Mouse (Mus musculus) embryo, embryonic 11.5 days (tissue): Measurements from ENCODE around the gene Ift22.
"Not testable (repeated sequence)": the region's sequence is repeated elsewhere in the genome, so short reads cannot be mapped to it uniquely, and the experiment has no call there.

Experiments
- DNase-seq: peaks from one replicate; pipeline ENCODE4 v3.0.0-alpha.2; 2012; ENCODE audit warnings: low read depth, low spot score

Gene Ift22

DNA sequence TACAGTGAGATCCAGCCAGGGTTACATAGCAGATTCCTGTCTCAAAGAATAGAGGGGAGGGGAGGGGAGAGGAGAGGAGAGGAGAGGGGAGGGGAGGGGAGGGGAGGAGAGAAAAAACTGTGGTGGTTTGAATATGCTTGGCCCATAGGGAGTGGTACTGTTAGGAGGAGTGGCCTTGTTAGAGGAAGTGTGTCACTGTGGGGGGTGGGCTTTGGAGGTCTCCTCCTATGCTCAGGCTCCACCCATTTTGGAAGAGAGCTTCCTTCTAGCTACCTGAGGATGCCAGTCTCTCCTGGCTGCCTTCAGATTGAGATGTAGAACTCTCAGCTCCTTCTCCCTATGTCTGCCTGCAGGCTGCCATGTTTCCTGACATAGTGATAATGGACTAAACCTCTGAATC lies 39.9 kb downstream of the Ift22 start:
- no peak for DNase-seq

DNA sequence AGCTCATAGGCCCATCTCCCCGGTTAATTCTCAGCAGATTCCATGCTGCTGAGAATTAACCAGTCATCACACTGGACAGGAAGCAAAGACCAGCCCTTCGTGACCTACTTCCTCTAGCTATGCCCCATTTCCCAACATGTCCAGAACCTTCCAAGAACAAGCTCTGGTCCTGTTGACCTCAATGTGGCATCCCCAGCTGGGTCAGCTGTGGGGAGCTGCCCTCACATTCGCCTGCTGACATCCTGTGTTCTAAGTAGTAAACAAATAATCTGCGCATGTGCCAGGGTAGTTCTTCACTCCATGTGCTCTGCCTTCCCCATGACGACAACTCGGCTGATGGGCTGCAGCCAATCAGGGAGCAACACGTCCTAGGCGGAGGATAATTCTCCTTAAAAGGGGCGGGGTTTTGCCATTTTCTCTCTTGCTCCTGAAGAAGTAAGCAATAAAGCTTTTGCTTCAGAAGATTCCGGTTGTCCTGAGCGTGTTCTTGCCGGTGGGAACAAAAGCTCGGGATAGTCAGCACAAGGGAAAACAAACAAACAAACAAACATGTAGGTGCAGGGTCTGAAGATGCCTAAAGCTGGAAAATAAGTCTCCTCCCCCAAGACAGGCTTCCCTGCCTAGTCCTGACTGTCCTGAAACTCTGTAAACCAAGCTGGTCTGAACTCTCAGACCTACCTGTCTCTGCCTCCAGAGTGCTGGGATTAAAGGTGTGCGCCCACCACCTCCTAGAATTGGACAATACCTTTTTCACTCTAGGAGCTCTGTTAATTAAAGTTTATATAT lies 41.8 kb downstream of the Ift22 start:
- DNase-seq: not testable (repeated sequence)

DNA sequence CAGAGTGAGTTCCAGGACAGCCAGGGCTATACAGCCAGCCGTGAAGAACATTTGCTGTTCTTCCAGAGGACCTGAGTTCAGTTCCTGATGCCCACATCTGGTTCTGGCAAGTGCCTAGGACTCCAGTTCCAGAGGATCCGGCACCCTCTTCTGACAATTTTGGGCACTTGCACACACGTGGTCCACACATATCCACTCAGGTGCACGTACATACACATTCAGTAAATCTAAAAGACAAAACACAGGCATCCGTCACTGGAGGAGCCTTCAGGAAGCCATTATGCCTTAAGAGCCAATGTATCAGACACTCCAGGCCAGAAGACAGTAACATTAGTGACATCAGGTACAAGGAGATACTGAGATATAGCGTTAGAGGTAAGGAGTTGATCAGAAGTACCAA lies 42.6 kb downstream of the Ift22 start:
- no peak for DNase-seq

DNA sequence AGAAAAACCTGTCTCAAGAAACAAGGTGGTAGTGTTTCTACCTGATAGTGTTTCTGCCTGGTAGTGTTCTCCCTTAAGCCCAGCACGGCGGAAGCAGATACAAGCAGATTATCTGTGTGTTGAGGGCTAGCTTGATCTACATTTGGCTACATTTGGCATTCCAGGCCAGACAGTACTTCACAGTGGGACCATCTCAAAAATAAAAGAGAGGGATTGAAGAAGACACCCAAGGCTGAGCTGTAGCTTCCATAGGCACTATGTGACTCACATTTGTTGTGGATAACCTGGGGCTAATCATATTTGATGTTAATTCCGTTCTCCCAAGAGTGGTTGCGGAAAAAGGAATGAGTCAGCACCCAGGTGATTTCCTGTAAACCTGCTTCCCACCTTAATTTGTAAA lies 44.2 kb downstream of the Ift22 start:
- no peak for DNase-seq

DNA sequence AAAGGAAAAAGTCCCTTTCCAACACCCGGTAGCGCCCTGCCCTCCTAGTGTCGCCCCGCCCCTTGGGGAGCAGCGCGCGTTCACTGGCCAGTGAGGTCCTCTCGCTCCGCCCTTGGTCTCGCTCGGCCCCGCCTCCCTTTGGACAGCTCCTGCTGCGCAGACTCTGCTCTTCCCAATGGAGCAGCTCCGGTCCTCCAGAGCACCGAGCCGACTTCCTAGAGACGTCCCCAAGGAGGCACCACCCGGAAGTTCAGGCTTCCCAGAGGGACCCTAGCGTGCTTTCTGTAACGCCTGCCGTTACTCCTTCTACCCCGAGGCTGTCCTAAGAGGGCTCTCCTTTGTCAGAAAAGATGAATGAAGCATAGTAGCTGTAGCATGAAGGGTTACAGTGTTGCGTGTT lies 45.1 kb downstream of the Ift22 start, which contains the start of gene Fis1:
Gene Fis1 (plus strand): TSS at position 261 of the 400 bp plus-strand sequence.
- DNase-seq: peak; percentile 94

DNA sequence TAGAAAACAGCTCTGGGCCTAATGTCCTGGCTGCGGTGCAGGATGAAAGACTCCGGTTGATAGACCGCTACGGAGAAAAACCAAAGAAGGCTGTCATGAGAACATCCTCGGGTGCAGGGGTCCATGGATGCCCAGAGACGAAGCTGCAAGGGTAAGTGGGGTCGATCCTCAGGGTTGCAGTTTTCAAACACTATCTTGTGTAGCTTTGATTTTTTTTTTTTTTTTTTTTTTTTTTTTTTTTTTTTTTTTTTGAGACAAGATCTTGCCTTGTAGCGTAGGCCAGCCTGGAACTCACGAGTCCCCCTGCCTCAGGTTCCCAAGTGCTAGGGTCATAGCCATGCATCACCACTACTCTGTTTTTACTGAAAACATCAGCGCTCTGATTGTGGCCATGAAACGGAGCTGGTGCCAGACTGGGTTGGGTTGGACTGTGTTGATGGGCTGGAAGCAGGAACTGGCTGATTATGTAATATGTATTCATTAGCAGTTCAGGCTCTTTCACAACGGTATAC lies 45.5 kb downstream of the Ift22 start:
- no peak for DNase-seq

DNA sequence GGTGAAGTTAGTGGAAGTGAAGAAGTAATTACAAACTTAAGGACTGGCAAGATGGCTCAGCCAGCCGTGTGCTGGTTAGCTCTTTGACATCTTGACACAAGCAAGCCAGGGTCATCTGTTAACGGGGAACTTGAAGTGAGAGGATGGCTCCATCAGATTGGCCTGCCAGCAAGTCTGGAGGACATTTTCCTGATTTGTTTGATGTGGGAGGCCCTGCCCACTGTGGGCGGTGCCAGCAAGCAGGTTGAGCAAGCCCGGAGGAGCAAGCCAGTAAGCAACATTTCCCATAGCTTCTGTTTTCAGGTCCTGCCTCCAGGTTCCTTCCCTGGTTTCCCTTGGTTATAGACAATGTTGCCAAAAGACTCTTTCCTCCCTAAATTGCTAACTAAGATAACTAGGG lies 47.7 kb downstream of the Ift22 start:
- DNase-seq: no peak

DNA sequence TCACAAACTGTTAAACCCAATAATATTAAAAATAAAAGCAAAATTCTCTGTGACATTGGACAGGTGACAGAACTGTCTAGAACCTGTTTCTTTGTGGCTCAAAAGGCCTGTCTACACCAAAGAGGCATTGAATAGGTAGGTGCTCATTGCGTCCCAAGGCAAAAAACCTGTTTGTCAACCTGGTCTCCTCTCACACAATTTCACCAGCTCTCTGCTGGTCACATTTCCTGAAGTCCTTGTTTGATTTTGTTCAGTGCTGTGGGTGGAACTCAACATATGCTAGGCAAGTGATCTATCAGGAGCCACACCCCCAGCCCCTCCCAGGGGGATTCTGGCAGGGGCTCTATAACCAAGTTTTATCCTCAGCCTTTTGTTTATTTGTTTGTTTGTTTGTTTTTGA lies 49.3 kb downstream of the Ift22 start:
- no peak for DNase-seq

DNA sequence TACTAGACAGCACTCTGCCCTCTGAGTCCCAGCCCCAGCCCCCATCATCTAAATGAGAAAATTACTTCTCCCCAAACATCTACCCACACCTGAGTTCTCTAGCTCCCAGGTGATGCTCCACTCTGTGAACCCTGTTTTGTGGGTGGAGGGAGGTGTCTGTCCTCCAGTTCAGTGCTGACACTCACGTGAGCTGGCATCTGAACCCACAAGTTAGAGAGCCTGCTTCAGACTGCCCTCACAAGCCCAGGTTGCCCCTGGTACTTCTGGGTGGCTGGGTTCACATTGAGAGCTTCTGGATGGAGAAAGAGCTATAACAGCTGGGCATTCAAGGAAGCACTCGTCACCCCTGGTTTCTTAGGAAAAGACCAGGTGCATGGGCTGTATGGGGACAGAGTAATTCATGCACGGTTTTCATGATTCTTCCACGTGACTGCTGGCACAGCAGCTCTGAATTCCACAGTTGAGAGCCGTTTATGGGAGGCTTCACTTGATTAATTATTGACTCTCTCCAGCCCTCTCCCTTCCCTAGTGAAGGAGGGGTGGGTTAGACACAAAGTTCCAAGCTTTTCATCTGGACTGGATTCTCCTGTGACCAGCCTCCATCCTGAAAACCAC lies 51.1 kb downstream of the Ift22 start:
- DNase-seq: no peak

DNA sequence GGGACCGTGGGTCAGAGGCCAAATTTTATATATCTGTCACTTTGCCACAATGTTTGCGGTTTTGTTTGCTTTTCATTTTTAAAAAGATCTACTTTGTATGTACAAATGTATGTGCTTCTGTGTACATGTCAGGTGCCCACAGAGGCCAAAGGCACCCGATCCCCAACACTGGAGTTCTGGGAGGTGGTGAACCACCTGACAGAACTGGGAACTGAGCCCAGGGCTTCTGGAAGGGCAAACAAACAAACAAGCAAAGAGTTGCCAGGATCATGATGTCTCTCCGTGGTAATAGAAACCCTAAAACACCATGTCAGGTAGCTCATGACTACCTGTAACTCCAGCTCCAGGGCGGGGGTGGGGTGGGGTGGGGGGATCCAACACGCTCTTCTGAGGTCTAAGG lies 52.1 kb downstream of the Ift22 start:
- no peak for DNase-seq

DNA sequence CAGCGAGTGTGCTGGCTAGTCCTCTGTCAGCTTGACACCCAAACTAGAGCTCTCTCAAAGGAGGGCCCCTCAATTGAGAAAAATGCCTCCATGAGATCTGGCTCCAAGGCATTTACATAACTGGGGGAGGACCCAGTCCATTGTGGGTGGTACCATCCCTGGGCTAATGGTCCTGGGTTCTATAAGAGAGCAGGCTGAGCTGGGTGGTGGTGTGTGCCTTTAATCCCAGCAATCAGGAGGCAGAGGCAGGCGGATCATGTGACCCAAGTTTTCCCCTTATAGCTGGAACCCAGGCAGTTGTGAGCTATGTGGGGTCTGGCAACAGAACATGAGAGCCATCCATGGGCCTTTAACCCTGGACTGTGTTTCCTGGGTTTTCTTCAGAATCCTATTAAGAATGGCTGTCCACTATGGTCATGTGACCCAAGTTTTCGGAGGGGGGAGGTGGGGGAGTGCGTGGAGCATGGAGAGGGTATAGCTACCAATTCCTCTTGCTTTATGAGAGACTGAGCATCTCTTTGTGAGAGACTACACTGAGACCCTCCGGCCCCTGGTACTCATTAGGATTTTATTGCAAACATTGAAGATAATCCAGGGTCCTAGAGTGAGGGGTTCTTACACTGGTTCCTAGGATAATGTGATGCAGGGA lies 53.5 kb downstream of the Ift22 start:
- no peak for DNase-seq

DNA sequence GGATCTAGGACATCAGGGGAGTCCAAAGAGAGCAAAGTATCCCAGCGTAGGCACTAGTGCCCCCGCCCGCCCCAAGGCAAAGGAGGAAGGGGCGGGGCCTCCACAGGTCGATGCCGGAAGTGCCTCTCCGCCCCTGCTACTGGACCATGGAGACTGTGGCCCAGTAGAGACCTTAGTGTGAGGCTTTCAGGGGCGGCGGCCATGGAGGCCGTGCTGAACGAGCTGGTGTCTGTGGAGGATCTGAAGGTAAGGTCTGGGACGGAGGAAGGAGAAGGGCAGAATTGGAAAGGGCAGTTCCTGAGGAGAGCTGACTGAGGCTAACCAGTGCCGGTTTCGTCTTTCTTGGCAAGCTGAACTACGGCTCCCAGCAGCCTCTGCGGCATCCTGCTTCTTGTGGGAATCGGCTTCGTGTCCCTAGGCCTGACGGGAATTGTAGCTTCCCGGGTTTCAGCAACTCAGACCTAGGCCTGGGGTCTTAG lies 54.1 kb downstream of the Ift22 start:
- peak; percentile 80 for DNase-seq

DNA sequence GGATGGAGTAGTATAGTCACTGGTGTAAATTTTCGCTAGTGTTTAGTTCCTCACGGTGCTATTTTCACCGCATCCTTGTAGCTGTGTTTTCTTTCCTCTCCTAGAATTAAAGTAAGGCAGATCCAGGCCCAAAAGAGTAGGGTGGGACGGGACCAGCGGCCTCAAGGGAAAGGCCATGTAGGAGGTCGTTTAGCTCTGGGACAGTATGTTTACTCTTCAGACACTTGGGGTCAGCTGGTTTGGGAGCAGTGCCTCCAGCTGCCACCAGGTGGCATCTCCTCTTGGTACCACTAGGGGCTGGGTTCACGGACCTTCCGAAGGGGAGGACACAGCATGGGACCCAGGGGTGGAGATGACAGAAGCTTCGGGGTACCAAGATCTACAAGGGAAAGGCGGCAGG lies 54.6 kb downstream of the Ift22 start:
- peak; percentile 57 for DNase-seq

DNA sequence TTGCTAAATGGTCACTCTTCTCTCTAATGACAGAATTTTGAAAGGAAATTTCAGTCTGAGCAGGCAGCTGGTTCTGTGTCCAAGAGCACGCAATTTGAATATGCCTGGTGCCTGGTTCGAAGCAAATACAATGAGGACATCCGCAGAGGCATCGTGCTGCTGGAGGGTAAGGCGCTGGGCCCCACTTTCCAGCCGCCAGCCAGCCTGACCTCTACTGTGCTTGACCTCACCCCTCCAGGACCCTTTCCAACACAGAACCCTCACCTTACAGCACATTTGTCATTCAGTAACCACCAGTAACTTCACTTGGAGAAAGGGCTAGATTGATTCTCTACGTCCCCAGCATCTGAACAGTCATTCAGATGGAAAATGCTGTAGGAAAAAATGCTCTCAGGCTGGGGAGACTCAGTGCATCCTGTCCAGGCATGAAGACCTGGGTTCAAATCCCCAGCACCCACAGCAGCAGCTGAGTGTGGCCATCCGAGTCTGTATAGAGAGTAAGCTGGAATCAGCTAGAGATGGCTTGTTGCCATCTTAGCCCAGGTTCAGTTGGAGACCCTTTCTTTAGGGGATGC lies 55.1 kb downstream of the Ift22 start:
- DNase-seq: no peak
